Mouse (Mus musculus) ovary, postnatal 14 days (tissue): ENCODE results near the gene Pcsk6.
A peak's percentile ranks its signal among the peaks of the same experiment; 100 is the strongest.
"Not testable (repeated sequence)": the region's sequence is repeated elsewhere in the genome, so short reads cannot be mapped to it uniquely, and the experiment has no call there.

Experiments used
- DNase-seq: peaks from one replicate; pipeline ENCODE4 v3.0.0; 2022; ENCODE audit warnings: low spot score

The Pcsk6 gene

DNA sequence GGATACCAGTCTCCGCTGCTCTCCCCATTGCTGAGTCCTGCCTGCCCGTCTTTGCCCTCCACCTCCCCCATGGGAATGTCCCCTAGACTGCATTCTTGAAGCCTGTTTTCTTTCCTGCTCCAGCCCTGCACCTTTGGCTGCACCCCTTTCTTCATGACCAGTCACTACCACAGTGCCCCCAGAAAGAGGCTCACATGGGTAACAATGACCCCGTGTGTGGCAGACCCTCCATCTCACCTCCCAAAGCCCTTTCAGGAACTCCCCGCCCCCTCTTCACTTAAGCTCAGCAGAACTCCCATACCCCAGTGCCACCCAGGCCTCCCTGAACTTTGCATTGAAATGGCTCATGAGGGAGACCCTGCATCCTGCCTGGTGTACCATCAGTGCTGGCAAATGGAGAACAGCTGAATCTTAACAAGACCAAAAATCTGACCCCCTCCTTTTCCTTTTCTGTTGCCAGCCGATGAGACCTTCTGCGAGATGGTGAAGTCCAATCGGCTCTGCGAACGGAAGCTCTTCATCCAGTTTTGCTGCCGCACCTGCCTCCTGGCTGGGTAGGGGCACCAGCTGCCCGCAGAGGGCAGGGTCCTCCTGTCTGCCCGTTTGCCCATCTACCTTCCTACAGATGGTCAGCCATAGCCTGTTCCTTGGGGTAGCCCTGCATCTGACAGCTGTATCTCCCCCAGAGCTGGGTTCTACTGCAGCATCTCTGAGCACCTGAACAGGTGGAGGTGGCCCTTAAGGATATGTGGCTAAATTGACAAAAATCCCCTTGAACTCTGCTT is 187.1 kb downstream of the Pcsk6 start:
- DNase-seq: no peak

- DNase-seq: no peak
Observed at GRCm38 (mm10) chr7:66053946-66054483, 192.5 kb downstream of the Pcsk6 start.

DNA sequence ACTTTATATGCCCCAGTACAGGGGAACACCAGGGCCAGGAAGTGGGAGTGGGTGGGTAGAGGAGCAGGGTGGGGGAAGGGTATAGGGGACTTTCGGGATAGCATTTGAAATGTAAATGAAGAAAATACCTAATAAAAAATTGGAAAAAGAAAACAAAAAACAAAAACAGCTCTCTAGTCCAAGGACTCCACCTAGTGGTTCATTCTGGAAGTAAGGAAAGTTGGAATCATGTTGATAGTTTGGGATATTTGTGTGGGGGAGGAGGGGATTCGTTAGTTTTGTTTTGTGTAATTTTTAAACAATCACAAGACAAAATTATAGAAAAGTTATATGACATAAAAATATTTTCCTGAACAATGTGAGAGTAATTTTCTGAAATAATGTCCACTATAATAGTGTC is 193.8 kb downstream of the Pcsk6 start:
- DNase-seq: not testable (repeated sequence)

DNA sequence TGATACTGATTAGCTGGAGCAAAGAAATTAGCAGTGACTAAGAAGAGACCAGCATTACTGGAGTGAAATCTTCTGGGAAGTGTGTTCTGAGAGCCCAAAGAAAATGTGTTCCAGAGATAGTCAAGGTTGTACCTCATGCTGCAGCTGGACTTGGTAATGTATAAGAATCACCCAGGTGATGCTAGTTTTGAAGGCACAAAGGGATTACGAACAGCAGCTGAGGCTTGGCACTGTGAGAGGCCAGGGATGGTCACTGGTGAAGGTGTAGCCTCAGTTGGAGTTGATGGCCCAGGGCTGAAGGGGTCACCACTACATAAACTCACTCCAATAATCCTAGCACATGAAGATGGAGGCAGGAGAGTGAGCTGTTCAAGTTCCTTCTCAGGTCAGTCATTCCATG is 197.2 kb downstream of the Pcsk6 start, which contains the start of gene Snrpa1:
Gene Snrpa1, plus strand, starts transcription at position 301 of the 400 bp plus-strand sequence.
- no peak for DNase-seq

DNA sequence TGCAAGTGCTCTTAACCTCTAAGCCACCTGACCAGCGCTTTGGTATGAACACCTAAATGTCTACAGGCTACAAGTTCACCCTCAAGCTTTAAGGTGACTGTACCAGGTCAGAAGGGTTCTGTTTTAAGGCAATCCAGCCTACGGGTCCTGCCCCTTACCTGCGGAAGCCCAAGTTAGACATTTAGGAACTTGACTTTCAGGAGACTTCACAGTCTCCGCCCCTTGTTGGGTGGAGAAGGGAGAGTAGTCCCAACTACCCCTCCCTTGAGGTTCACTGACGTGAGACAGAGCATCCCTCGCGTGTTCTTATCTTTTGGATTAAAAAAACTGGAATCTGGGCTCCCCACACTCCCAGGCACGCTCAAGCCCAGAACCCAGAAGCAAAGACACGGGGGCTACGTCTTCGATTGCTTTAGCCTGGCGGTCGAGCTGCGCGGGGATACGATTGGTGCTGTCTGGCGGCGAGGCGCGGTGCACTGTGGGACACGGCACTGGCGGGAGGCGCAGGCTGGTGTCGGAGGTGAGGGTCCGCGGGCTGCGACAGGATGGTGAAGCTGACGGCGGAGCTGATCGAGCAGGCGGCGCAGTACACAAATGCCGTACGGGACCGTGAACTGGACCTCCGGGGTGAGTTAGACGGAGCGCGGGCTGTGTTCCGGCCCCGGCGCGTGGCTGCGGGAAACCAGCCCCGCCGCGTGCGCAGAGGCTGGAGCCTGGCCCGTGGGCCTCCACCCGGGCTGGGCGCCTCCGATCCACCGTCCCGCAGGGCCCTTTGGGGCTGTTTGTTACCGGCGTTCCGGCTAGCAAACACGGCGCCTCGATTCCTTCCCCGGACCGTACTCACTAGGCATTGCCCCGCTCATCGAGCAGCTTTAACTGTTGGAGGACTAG is 198.8 kb downstream of the Pcsk6 start:
- peak; percentile 79 for DNase-seq

- DNase-seq: no peak
Observed at GRCm38 (mm10) chr7:66061057-66061456, 199.5 kb downstream of the Pcsk6 start.

- DNase-seq: no peak
Observed at GRCm38 (mm10) chr7:66076411-66076810, 214.9 kb downstream of the Pcsk6 start.

DNA sequence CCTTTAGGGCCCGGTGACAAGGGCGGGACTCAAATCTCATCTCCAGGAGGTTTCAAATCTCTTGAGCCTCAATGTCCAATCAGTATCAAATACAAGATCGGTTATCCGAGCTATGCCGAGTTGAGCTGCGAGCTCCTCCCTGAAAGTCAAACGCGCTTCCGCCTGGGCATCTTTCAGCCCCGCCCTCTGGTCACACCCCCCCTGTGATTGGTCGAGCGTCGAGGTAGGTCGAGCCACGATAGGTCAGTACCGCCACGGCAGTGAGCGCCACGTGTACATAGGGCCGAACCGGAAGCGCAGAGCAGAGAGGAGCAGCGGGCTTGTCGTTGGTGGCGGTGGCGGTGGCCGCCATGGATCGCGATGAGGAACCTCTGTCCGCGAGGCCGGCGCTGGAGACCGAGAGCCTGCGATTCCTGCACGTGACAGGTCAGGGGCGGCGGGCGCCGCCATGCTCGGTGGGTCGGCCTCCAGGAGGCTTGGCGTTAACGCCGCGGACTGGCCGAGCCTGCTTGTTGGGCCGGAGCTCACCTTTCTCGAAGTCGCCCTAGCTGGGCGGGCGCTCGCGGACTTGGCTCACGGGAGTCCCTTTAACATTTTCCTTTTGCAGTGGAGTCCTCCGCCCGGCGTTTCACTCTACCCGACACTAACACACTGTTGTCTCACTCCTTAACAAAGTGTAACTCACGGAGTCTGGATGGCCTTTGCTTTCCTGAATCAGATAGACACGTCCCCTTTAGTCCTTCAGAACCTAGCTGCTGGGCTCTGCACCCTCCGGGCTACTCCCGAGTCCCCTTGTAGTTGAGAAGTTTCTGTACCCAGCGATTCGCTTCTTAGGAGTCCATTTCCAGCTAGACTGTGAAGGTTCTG is 218.1 kb downstream of the Pcsk6 start, which contains the start of gene Selenos:
Gene Selenos, plus strand, starts transcription at position 286 of the 867 bp plus-strand sequence.
- DNase-seq: peak; percentile 90

DNA sequence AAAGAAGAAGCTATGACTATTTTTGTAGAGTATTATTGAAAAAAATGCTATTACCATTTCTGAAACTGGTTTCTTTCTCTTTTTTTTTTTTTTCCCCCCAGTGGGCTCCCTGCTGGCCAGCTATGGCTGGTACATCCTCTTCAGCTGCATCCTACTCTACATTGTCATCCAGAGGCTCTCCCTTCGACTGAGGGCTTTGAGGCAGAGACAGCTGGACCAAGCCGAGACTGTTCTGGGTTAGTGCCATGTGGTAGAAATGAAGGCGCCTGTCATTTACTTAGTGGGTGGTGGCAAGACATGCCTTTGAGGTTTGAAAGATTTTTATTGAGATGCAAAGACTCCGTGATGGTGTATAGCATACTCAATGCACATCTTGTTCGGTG is 218.7 kb downstream of the Pcsk6 start:
- no peak for DNase-seq

- DNase-seq: no peak
Observed at GRCm38 (mm10) chr7:66083757-66084156, 222.2 kb downstream of the Pcsk6 start.

DNA sequence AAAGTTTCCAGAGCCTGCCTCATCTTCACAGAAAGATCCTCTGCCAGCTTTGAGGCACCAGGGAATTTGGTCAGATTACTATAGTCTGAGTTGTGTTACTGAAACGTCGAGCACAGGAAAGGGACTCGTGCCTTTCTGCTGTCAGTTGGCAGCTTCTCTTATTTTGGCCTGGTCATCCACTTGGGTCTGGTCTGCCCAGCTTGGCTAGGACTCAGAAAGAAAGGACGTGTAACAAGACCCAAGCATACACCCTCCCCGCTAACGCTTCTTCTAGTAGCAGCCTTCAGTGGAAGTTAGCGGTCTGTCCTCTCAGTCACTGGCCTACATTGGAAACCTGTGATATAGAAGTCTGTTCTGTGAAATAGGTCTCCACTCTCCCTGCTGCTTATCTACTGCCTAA is 223.0 kb downstream of the Pcsk6 start:
- no peak for DNase-seq

DNA sequence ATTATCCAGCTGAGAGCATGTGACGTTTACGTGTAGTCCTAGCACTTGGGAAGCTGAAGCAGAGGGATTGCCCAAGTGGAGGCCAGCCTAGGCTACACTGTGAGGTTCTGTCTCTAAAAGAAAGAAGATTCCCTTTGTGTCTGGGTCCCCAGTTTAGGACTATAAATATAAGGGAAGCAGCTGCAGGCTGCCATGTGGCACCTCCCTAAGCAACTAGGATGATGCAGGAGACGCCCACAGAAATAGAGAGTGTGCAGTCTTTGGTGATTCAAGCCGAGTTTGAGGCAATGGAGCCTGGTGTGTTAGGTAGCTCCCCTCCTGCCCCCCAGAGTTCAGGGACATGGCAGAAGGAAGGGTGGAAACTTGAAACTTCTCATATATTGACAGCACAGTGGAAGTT is 226.1 kb downstream of the Pcsk6 start:
- DNase-seq: no peak

DNA sequence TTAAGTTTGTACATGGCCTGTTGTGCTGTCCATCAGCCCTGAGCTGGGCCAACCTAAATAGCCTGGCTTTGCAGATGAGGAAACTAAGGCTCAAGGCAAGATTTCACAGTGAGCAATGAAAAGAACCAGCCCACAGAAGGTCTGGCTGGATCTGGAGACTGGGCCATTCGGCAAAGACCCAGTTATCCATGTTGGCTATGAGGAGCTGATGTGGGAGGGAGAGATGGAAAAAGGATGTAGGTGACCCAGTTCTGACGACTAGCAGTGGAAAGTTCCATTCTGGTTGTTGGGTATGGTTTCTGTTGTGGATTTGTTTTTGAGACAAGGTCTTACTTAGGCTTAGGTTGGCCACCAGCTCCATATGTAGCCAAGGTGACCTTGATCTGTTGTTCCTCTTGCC is 226.5 kb downstream of the Pcsk6 start:
- DNase-seq: no peak

- no peak for DNase-seq
Observed at GRCm38 (mm10) chr7:66090676-66091190, 229.2 kb downstream of the Pcsk6 start.

DNA sequence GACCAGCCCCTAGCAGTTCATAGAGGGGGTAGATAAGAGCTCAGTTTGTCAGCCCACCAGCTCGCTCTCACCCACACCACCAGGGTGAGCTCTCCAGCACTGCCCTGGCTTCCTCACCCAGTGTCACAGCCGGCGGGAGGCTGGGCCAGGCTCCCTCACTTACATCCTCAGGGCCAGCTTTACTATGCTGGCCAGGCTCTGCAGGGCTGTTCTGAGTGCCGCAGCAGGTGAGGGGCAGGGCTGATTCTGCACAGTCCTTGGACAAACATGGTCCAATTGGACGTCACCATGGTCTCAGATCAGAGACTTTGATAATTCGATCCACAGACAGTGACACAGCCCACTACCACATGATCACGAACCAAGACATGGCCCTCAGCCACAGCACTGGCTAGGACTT is 230.0 kb downstream of the Pcsk6 start:
- no peak for DNase-seq

GRCm38 (mm10) chr7:66092656-66093055 is 231.1 kb downstream of the Pcsk6 start:
- DNase-seq: no peak

DNA sequence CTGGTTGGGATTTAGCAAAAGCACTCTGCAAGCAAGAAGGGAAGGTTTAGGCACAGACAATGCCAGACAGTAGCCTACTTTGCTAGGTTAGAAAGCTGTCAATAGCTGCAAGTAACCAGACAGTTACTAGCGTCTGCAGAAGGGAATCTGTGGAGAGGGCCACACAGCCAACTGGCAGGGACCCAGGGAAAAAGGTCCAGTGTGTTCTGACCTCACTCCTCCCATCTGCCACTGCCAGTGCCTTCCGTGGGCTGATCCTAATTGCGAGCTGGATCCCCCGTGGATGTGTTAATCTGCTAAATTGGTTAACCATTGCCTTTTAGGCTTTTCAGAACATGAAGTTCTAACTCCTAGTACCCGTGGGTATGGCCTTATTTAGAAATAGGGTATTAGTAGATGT is 232.6 kb downstream of the Pcsk6 start:
- no peak for DNase-seq

- no peak for DNase-seq
Observed at GRCm38 (mm10) chr7:66098803-66099202, 237.3 kb downstream of the Pcsk6 start.
